Mouse (Mus musculus) hematopoietic stem cell, adult 5-6 weeks (primary cell): ENCODE data around the gene Fxyd6. TPM values are rescaled to one million over a fixed set of nuclear protein-coding genes. Genes with fewer than 3 reads are reported as not detected.

ENCODE experiments used
- ATAC-seq, 2 experiments: fragments of 125-278 bp in 1 of 2; replicated peaks in 1 of 2; 2 replicates each; pipeline ENCODE4 v1.8.0; 2016 to 2017; ENCODE audit warnings: inconsistent platforms in 2 of 2, mild to moderate bottlenecking in 2 of 2, moderate number of reproducible peaks in 2 of 2, low read depth in 1 of 2, moderate TSS enrichment in 1 of 2; ENCODE audit not compliant: low FRiP score in 2 of 2, poor library complexity in 2 of 2, severe bottlenecking in 2 of 2, insufficient read depth in 1 of 2, low TSS enrichment in 1 of 2
- total RNA-seq: library from RNA; stranded (forward); fragments of 172-1452, 232-1000 nt; gene quantifications from 2 replicates; pipeline ENCODE4 v1.2.3, GENCODE M21; 2017

Gene Fxyd6
- not detected in 2 replicates for total RNA-seq

DNA sequence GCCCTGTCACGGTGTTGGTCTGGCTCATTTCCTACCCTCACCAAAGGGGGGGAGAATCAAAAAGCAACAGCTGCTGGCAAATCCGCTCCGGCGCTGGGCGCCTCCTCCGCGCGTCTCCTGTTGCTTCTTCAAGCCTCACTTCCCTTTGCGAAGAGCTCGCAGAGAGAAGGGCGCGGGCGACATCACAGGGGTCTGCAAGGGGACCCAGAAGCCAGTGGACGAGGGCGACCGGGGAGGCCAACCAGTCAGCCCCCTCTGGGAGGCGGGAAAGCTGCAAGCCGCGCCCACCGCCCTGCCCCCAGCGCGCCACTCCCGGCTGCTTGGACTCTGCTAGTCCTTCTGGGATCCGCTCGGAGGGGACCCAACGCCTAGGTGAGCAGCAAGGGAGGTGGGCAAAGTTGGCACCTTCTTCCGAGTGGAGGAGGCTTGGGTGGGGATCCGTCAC, at the start of gene Fxyd6:
Gene Fxyd6, plus strand, starts transcription at position 69 of the 445 bp plus-strand sequence.
- ATAC-seq: peak in 1 of 2 experiments; percentile 41; a peak in 1 of 4 replicates

- no peak for ATAC-seq
Measured at GRCm38 (mm10) chr9:45321465-45321864, 48.5 kb upstream of the Fxyd6 start.

GRCm38 (mm10) chr9:45321946-45322430, 48.0 kb upstream of the Fxyd6 start:
- no peak for ATAC-seq

GRCm38 (mm10) chr9:45326390-45326789, 43.6 kb upstream of the Fxyd6 start:
- ATAC-seq: no peak

DNA sequence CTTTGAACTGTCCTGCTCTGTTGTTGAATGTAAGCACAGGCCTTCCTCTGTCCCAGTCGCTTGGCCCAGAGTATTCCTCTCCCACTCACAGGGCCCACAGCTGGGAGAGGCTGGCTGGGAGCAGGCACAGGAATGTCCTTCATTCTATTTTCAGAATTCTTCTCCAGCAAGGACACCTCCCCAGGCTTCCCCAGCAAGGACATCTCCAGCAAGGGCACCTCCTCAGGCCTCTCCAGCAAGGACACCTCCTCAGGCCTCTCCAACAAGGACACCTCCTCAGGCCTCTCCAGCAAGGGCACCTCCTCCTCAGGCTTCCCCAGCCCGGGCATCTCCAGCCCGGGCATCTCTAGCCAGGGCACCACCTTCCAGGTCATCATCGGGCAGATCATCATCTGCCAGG, 41.7 kb upstream of the Fxyd6 start:
- ATAC-seq: no peak

DNA sequence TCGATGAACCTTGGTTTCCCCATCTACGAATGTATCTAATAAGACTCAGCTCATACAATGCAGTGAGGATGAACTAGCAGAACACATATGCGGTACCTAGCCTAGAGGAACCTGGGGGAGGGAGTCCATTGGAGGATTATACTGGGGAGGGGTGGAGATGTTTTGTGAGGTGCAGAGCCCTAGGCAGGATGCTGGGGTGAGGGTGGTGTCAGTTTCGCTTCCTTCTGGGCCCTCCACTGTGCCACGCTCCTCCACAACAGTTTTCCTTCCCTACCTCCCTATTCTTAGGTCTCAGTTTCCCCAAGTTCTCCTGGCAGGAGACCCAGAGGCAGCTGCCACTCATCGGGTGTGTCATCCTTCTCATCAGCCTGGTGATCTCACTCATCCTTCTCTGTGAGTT, 40.4 kb upstream of the Fxyd6 start:
- ATAC-seq: no peak

GRCm38 (mm10) chr9:45337406-45337805, 32.6 kb upstream of the Fxyd6 start:
- ATAC-seq: no peak

GRCm38 (mm10) chr9:45343066-45343465, 26.9 kb upstream of the Fxyd6 start:
- no peak for ATAC-seq

- peak in 1 of 2 experiments; percentile 60; a peak in 1 of 4 replicates for ATAC-seq
Measured at GRCm38 (mm10) chr9:45345516-45345915, 24.5 kb upstream of the Fxyd6 start.

GRCm38 (mm10) chr9:45346276-45346675, 23.7 kb upstream of the Fxyd6 start:
- ATAC-seq: no peak

DNA sequence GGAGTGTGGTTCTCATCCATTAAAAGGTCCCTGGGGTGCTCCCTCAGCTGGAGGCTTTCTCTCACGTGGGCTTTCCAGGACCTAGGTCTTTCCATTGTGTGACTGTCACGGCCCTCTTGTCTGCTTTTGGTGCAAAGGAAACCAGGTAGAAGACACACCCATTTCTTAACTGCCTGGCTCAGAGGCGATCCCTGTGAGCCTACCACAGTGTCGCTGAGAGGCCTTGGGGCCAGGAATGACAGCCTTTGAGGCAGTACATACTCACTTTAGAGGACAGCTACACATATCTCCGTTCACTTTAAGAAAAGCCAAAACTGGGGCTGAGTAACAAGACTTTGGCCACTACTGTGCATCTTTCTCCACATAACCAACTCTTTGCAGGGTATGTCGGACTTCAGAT, 21.4 kb upstream of the Fxyd6 start:
- no peak for ATAC-seq

- ATAC-seq: no peak
Measured at GRCm38 (mm10) chr9:45349181-45349580, 20.8 kb upstream of the Fxyd6 start.

DNA sequence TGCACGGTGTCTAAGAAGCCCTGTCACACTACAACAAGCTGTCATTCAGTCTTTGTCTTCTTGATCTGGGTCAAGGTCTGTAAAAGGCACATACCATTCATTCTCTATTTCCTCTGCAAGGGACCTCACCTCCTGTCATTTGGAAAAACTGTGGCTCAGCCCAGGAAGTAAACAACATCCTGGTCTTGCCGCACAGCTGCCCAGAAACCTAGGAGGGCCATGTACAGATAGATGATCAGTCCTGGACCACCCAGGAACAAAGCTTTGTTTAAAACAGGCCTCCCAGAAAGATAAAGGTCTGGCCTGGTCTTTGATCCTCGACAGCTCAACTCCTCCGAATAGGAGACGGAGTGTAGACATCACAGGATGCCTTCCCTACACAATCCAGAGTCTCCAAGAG, 20.1 kb upstream of the Fxyd6 start:
- no peak for ATAC-seq

DNA sequence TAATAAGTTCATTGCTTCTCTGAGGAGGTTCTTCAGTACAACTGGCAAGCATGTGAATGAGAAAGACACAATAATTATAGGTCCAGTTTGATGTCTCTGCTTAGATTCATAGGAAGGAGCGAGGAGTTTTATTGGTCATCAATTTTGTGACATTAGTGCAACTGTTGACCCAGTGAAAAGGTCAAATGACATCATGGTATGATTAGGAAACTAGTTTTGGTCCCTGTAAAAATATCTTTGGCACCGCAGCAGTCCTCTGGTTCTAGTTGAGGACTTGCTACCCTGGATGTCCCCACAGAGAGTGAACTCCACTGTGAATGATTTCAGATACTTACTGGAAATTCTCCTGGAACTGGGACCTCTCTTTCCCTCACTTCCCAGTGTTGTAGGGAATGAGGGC, 14.8 kb upstream of the Fxyd6 start:
- ATAC-seq: no peak

GRCm38 (mm10) chr9:45358356-45358755, 11.6 kb upstream of the Fxyd6 start:
- no peak for ATAC-seq

DNA sequence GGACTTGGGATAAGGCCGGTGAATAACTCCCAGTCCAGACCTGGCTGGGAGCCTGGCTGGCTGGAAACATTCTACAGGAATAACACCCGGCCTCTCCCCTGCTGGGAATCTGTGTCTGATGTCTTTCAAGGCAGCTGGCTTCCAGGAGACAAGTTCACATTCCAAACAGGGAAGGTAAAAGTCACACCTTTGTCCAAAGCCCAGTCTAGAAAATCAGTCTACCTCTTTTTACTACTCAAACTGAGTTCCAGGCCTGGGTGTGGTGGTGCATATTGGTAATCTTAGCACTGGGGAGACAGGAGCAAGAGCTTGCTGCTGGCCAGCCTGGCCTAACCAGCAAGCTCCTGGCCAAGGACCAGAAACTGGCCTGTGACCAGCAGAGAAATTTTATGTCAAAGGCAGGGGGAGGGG, 7.9 kb upstream of the Fxyd6 start:
- ATAC-seq: no peak

- no peak for ATAC-seq
Measured at GRCm38 (mm10) chr9:45363639-45364214, 6.3 kb upstream of the Fxyd6 start.

DNA sequence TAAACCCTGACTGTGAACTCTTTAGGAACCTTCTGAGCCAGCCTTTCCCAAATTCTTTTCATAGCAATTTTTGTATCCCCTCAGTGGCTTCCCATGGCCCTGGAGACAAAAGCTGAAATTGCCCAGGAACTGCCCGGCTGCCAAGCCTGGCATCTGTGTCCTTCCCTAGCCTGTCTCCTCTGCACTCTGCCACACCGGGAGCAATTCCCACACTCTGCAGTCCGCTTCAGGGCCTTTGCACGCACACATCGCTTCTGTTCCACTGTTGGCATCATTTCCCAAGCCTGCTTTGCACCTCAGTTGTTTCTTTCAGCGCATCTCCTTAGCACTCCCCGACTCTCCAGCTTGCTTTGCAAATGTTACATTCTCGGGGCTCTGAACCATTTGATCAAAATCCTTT, 2.3 kb upstream of the Fxyd6 start:
- ATAC-seq: no peak

GRCm38 (mm10) chr9:45368341-45368901, 1.6 kb upstream of the Fxyd6 start:
- no peak for ATAC-seq
